Mouse (Mus musculus): ENCODE measurements around the gene Gpr4. TPM values are rescaled to one million over a fixed set of nuclear protein-coding genes. Genes with fewer than 3 reads are reported as not detected.

Gene Gpr4
- total and polyA plus RNA-seq, 3 experiments = 0.15 to 0.19 TPM; not detected in 1

GRCm38 (mm10) chr7:19169506-19169905 lies 42.8 kb upstream of the Gpr4 start:
- DNase-seq (ENCODE audit: low read depth, low spot score) = no peak
- peaks cover 3 to 25% of the 10 kb centered on the region in 2 experiments; a peak in 3 of 4 replicates for H3K4me1 ChIP-seq (ENCODE audit: control insufficient read depth in 1 of 2, insufficient read depth in 2 of 2, low read length in 2 of 2)
- no peaks in the 10 kb centered on the region for H3K9me3 ChIP-seq (replicated peaks; ENCODE audit: insufficient read depth, low read length)
- no peak overlapping the region for H3K4me3 ChIP-seq (ENCODE audit: control insufficient read depth in 1 of 2, insufficient read depth in 1 of 2, low read depth in 2 of 2, low read length in 2 of 2)
- H3K36me3 ChIP-seq (ENCODE audit: control insufficient read depth in 1 of 2, insufficient read depth in 2 of 2, low read length in 2 of 2) = peaks cover 0 to 7% of the 10 kb centered on the region in 2 experiments; a peak in 2 of 4 replicates
- H3K27ac ChIP-seq (ENCODE audit: control insufficient read depth, low read depth, low read length) = no peak overlapping the region
- no peaks in the 10 kb centered on the region for H3K79me2 ChIP-seq (ENCODE audit: control insufficient read depth, insufficient read depth, low read length, poor library complexity)
- H3K27me3 ChIP-seq (ENCODE audit: control insufficient read depth in 1 of 2, insufficient read depth in 2 of 2, low read length in 2 of 2) = no peaks in the 10 kb centered on the region
- TF ChIP-seq RAD21 (IDR thresholded peaks at IDR 0.05; ENCODE audit: low read depth, low read length) (no peak), HCFC1 (IDR thresholded peaks at IDR 0.05; ENCODE audit: low read depth, low read length) (no peak), ZC3H11A (IDR thresholded peaks at IDR 0.05; ENCODE audit: low read depth, low read length) (no peak), USF1 (IDR thresholded peaks at IDR 0.05; ENCODE audit: low read depth, low read length) (no peak), E2F4 (IDR thresholded peaks at IDR 0.05; ENCODE audit: borderline replicate concordance, low read depth, low read length) (no peak), CHD1 (IDR thresholded peaks at IDR 0.05; ENCODE audit: low read depth, low read length) (no peak), TAL1 (IDR thresholded peaks at IDR 0.05; ENCODE audit: low read length) (no peak), NRF1 (IDR thresholded peaks at IDR 0.05; ENCODE audit: insufficient read depth, low read depth, low read length, poor library complexity, severe bottlenecking) (no peak), ZMIZ1 (IDR thresholded peaks at IDR 0.05; ENCODE audit: low read depth, low read length) (no peak), TCF12 (IDR thresholded peaks at IDR 0.05; ENCODE audit: low read depth, low read length) (no peak), JUND (IDR thresholded peaks at IDR 0.05; ENCODE audit: low read depth, low read length) (no peak), MEF2A (IDR thresholded peaks at IDR 0.05; ENCODE audit: extremely low read depth, insufficient replicate concordance, low read depth, low read length, poor library complexity, severe bottlenecking) (no peak), GATA1 (IDR thresholded peaks at IDR 0.05; ENCODE audit: low read depth, low read length) (no peak), SIN3A (IDR thresholded peaks at IDR 0.05; ENCODE audit: low read length) (no peak), UBTF (IDR thresholded peaks at IDR 0.05; ENCODE audit: borderline replicate concordance, insufficient read depth, low read depth, low read length) (no peak), GABPA (IDR thresholded peaks at IDR 0.05; ENCODE audit: low read depth, low read length) (no peak)
- H3K9ac ChIP-seq (ENCODE audit: control insufficient read depth, low read depth, low read length, poor library complexity, severe bottlenecking) = no peak overlapping the region

DNA sequence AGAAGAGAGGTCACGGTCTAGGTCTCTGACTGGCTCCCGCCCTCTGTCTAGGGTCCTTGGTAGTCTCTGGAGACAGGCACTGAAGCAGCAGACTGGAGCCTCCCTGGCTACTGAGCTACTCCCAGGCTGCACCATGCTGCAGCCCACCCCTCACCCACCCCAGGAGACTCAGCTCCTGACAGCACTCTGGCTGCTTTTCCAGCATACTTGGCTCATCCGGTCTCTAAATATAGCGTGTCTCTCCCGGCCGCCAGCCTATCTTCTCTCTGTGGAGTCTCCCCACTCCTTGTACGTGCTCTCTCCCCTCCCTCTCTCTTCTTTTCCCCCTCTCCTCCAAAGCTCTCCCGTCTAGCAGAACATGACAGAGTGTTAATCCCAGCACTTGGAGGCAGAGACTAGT lies 42.2 kb upstream of the Gpr4 start:
- no peaks in the 10 kb centered on the region for H3K27me3 ChIP-seq (ENCODE audit: control insufficient read depth in 1 of 2, insufficient read depth in 2 of 2, low read length in 2 of 2)
- no peak overlapping the region for H3K27ac ChIP-seq (ENCODE audit: control insufficient read depth, low read depth, low read length)
- DNase-seq (ENCODE audit: low read depth, low spot score) = no peak
- H3K4me3 ChIP-seq (ENCODE audit: control insufficient read depth in 1 of 2, insufficient read depth in 1 of 2, low read depth in 2 of 2, low read length in 2 of 2) = no peak overlapping the region
- H3K79me2 ChIP-seq (ENCODE audit: control insufficient read depth, insufficient read depth, low read length, poor library complexity) = no peaks in the 10 kb centered on the region
- no peak for TF ChIP-seq ZMIZ1 (IDR thresholded peaks at IDR 0.05; ENCODE audit: low read depth, low read length)
- no peak for TF ChIP-seq MAZ (IDR thresholded peaks at IDR 0.05; ENCODE audit: low read depth, low read length)
- TF ChIP-seq POLR2AphosphoS2 (IDR thresholded peaks at IDR 0.05; ENCODE audit: low read length) = no peak
- H3K36me3 ChIP-seq (ENCODE audit: control insufficient read depth in 1 of 2, insufficient read depth in 2 of 2, low read length in 2 of 2) = peaks cover 0 to 7% of the 10 kb centered on the region in 2 experiments; a peak in 2 of 4 replicates
- no peak overlapping the region for H3K9ac ChIP-seq (ENCODE audit: control insufficient read depth, low read depth, low read length, poor library complexity, severe bottlenecking)
- H3K4me1 ChIP-seq (ENCODE audit: control insufficient read depth in 1 of 2, insufficient read depth in 2 of 2, low read length in 2 of 2) = peaks cover 3 to 19% of the 10 kb centered on the region in 2 experiments; a peak in 3 of 4 replicates
- H3K9me3 ChIP-seq (replicated peaks; ENCODE audit: insufficient read depth, low read length) = no peaks in the 10 kb centered on the region
